Mouse (Mus musculus) C2C12 (cell line): ENCODE data around the gene Usp50.

ENCODE experiments used
- CTCF ChIP-seq: IDR thresholded peaks from one replicate; pipeline ENCODE4 v1.5.1; 2011; ENCODE audit not compliant: control insufficient read depth, insufficient read depth, insufficient read length
- MYOG ChIP-seq: IDR thresholded peaks from one replicate; pipeline ENCODE4 v1.6.1; 2011; ENCODE audit not compliant: control insufficient read depth, insufficient read length; ENCODE audit errors: extremely low read depth
- USF1 ChIP-seq: IDR thresholded peaks from one replicate; pipeline ENCODE4 v1.6.1; 2011; ENCODE audit warnings: low read depth, mild to moderate bottlenecking, control low read depth, moderate library complexity

GRCm38 (mm10) chr2:126780286-126780685, 3.0 kb downstream of the Usp50 start:
- no peak for TF ChIP-seq CTCF
- TF ChIP-seq MYOG = no peak
- TF ChIP-seq USF1 = no peak
